Mouse (Mus musculus) cortical plate, adult 2 months (tissue): ENCODE measurements around the gene Ttc28.

Experiments used
- CTCF ChIP-seq: fragments of 200-500 bp; IDR thresholded peaks from 2 replicates; pipeline ENCODE4 v1.5.1; 2011; ENCODE audit warnings: mild to moderate bottlenecking, control low read depth, low read length; ENCODE audit not compliant: insufficient read depth; ENCODE audit errors: extremely low read depth
- POLR2A ChIP-seq: fragments of 200-500 bp; IDR thresholded peaks from 2 replicates; pipeline ENCODE4 v1.6.1; 2011; ENCODE audit warnings: mild to moderate bottlenecking, low read length, control low read depth; ENCODE audit not compliant: insufficient read depth; ENCODE audit errors: extremely low read depth

- TF ChIP-seq CTCF (no peak), POLR2A (no peak)
Measured at GRCm38 (mm10) chr5:111033489-111033888, 153.9 kb downstream of the Ttc28 start.
